Mouse (Mus musculus): ENCODE measurements around the gene Rxfp3. TPM values are rescaled to one million over a fixed set of nuclear protein-coding genes. Genes with fewer than 3 reads are reported as not detected.

Rxfp3 gene
- total RNA-seq, 1 experiment from 2014 or later = not detected

Other genes starting within 250 kb of the Rxfp3 start
- gene C1qtnf3, start 85.7 kb downstream of the Rxfp3 start, total RNA-seq (2017) = not detected in 2 replicates
- 3.4 and 5.2 TPM in 2 replicates for gene Amacr, start 56.2 kb downstream of the Rxfp3 start, total RNA-seq (2017)
- not detected in 2 replicates for gene Slc45a2, start 37.3 kb downstream of the Rxfp3 start, total RNA-seq (2017)
- gene Adamts12, start 26.8 kb upstream of the Rxfp3 start, total RNA-seq (2017) = not detected in 2 replicates